ENCODE assay signal across 8 mouse cellular contexts in genomic region chr9:37430582-37430981, GRCm38 (mm10). TPM values are rescaled to one million over a fixed set of nuclear protein-coding genes. Genes with fewer than 3 reads are reported as not detected.
DNase-seq lines count a peak whose midpoint lies in the region; ATAC-seq lines count a peak whose summit lies in the region.

No protein-coding gene starts in this region.

- peak; percentile 87 for ATAC-seq in hindbrain, embryonic 15.5 days (ENCODE audit: low FRiP score, low read depth)
- ATAC-seq in megakaryocyte, adult 5-6 weeks (ENCODE audit: poor library complexity, severe bottlenecking): peak; percentile 90

- WGBS in hindbrain, embryonic 15.5 days: under 1% methylated on average over 12 of the region's 12 CpGs

- DNase-seq in T-cell, adult 2 months (ENCODE audit: low spot score): peak; percentile 60
- DNase-seq in cerebellum, postnatal 14 days: peak; percentile 93 to 96
- peak; percentile 81 for DNase-seq in gastrocnemius, adult 18-20 months (ENCODE audit: low spot score)
- DNase-seq in layer of hippocampus, postnatal 36 days: peak; percentile 88 to 90
- DNase-seq in right cerebral cortex, adult 18-20 months: peak; percentile 93
- DNase-seq in urinary bladder, postnatal 14 days (ENCODE audit: low spot score): peak; percentile 87

- H3K27me3 ChIP-seq in hindbrain, embryonic 15.5 days: peaks cover 64% of the 10 kb centered on the region

- H3K4me1 ChIP-seq in hindbrain, embryonic 15.5 days (replicated peaks): peaks cover 31% of the 10 kb centered on the region

- H3K9ac ChIP-seq in hindbrain, embryonic 15.5 days: no peak overlapping the region

- H3K36me3 ChIP-seq in hindbrain, embryonic 15.5 days: no peaks in the 10 kb centered on the region

- H3K9me3 ChIP-seq in hindbrain, embryonic 15.5 days: no peaks in the 10 kb centered on the region

- H3K4me3 ChIP-seq in hindbrain, embryonic 15.5 days: peak overlapping the region; percentile 29

- H3K4me2 ChIP-seq in hindbrain, embryonic 15.5 days: peak overlapping the region; percentile 55

- no peak overlapping the region for H3K27ac ChIP-seq in hindbrain, embryonic 15.5 days (replicated peaks)

RNA-seq across cellular contexts. Expression of gene Robo3, which starts 2.5 kb away (rescaled TPM):
- total RNA-seq in gastrocnemius, adult 18-20 months (2021): not detected
- 13.0 and 14.1 TPM in 2 replicates for polyA plus RNA-seq in hindbrain, embryonic 15.5 days (2015; fragmentation: Nextera tagmentation; extraction: Ambion mirVana)
- 10 to 100 TPM; 13.9 to 14.3 TPM for total RNA-seq in layer of hippocampus, postnatal 36 days (2021)
- not detected in 2 replicates for total RNA-seq in megakaryocyte, adult 5-6 weeks (2015)
- total RNA-seq in megakaryocyte, adult 5-6 weeks (2017): 0.20 TPM in 1 of 2 replicates, not detected in the other

RNA-seq across cellular contexts. Expression of gene Robo4, which starts 28.9 kb away (rescaled TPM):
- 10 to 100 TPM in 1 of 2 experiments, 1 to 10 TPM in 1; 6.4 to 10.1 TPM for total RNA-seq in gastrocnemius, adult 18-20 months (2021)
- polyA plus RNA-seq in hindbrain, embryonic 15.5 days (2015; fragmentation: Nextera tagmentation; extraction: Ambion mirVana): 4.6 and 8.2 TPM in 2 replicates
- 1 to 10 TPM; 5.4 to 7.0 TPM for total RNA-seq in layer of hippocampus, postnatal 36 days (2021)
- not detected in 2 replicates for total RNA-seq in megakaryocyte, adult 5-6 weeks (2015)
- not detected in 2 replicates for total RNA-seq in megakaryocyte, adult 5-6 weeks (2017)

RNA-seq across cellular contexts. Expression of gene Msantd2, which starts 58.5 kb away (rescaled TPM):
- 1 to 10 TPM; 3.2 to 5.5 TPM for total RNA-seq in gastrocnemius, adult 18-20 months (2021)
- polyA plus RNA-seq in hindbrain, embryonic 15.5 days (2015; fragmentation: Nextera tagmentation; extraction: Ambion mirVana): 27.9 and 29.7 TPM in 2 replicates
- total RNA-seq in layer of hippocampus, postnatal 36 days (2021): 10 to 100 TPM; 21.9 to 27.5 TPM
- 15.1 and 18.4 TPM in 2 replicates for total RNA-seq in megakaryocyte, adult 5-6 weeks (2015)
- total RNA-seq in megakaryocyte, adult 5-6 weeks (2017): 24.4 and 26.4 TPM in 2 replicates

Comparison
In these comparisons a context has a peak if more than half of its experiments do, and no peak if none do; other contexts are left out.
1. RNA of gene Robo3, which starts 2.5 kb away (total RNA-seq): 13.9 to 14.3 TPM in layer of hippocampus, postnatal 36 days; not detected in gastrocnemius, adult 18-20 months and 0.20 TPM in megakaryocyte, adult 5-6 weeks; every median in the first group is over 10 times any median in the second.
2. RNA of gene Robo4, which starts 28.9 kb away (total RNA-seq): 6.4 to 10.1 TPM in gastrocnemius, adult 18-20 months and 5.4 to 7.0 TPM in layer of hippocampus, postnatal 36 days; not detected in megakaryocyte, adult 5-6 weeks; every median in the first group is over 4 times any median in the second.
3. Peak in every context shown above with its lines, with median percentiles within 50 percentile points of each other: DNase-seq.